Mouse (Mus musculus) spleen, adult 2 months (tissue): ENCODE data around the gene Zbtb17. TPM values are rescaled to one million over a fixed set of nuclear protein-coding genes. Genes with fewer than 3 reads are reported as not detected.

ENCODE experiments used
- DNase-seq, 2 experiments: peaks; one replicate each; pipeline versions ENCODE4 v3.0.0 to v3.0.0-alpha.2; 2012 to 2021; ENCODE audit warnings: low spot score in 2 of 2, low read depth in 1 of 2
- H3K27ac ChIP-seq: fragments of 200-500 bp; 2 replicates; pipeline ENCODE4 v1.5.1; 2012; ENCODE audit warnings: low read length, inconsistent platforms; ENCODE audit not compliant: insufficient read depth
- H3K27me3 ChIP-seq: fragments of 200-500 bp; 2 replicates; pipeline ENCODE4 v1.6.1; 2012; ENCODE audit warnings: mild to moderate bottlenecking, moderate library complexity, low read length, inconsistent platforms; ENCODE audit not compliant: control insufficient read depth, insufficient read depth
- H3K36me3 ChIP-seq: fragments of 200-500 bp; 2 replicates; pipeline ENCODE4 v1.6.1; 2012; ENCODE audit warnings: mild to moderate bottlenecking, low read length, inconsistent platforms; ENCODE audit not compliant: control insufficient read depth, insufficient read depth
- H3K4me1 ChIP-seq: fragments of 200-500 bp; 2 replicates; pipeline ENCODE4 v1.6.1; 2011; ENCODE audit warnings: inconsistent platforms; ENCODE audit not compliant: control insufficient read depth, insufficient read depth, insufficient read length
- H3K4me3 ChIP-seq: fragments of 200-500 bp; 2 replicates; pipeline ENCODE4 v1.5.1; 2011; ENCODE audit warnings: mild to moderate bottlenecking, inconsistent platforms; ENCODE audit not compliant: insufficient read depth, insufficient read length; ENCODE audit errors: extremely low read depth
- CTCF ChIP-seq: fragments of 200-500 bp; IDR thresholded peaks from 2 replicates; pipeline ENCODE4 v1.5.1; 2011; ENCODE audit warnings: mild to moderate bottlenecking, inconsistent platforms; ENCODE audit not compliant: insufficient read depth, insufficient read length, insufficient replicate concordance; ENCODE audit errors: extremely low read depth
- POLR2A ChIP-seq: fragments of 200-500 bp; IDR thresholded peaks from 2 replicates; pipeline ENCODE4 v1.6.1; 2011; ENCODE audit warnings: low read depth, low read length, inconsistent platforms
- WGBS: fragments of 180-500 bp; shearing (Covaris S2); methylation state at CpG from one replicate; pipeline ENCODE4 v1.1.7; 2018; 5-methylcytosine and 5-hydroxymethylcytosine counted together
- polyA plus RNA-seq: library from polyadenylated mRNA; depleted of rRNA; stranded (reverse); fragments of >200 nt; gene quantifications from 2 replicates; pipeline ENCODE4 v1.2.3, GENCODE M21; 2012

Gene Zbtb17
- polyA plus RNA-seq, 1 experiment, result 35.0 TPM

DNA sequence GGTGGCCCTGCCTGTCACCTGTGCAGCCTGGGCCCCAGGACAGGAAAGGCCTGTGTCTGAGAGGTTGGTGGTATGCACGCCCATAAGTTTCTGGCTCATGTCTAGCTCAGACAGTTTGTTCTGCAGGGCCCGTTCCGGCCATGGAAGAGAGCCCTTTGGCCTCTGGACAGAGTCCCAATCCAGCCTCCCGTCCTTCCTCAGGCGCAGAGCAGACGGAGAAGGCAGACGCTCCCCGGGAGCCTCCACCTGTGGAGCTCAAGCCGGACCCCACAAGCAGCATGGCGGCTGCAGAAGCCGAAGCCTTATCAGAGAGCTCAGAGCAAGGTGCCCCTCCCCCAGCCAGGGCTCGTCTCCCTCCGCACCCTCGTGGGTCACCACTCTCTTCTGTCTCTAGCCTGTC, 19.0 kb downstream of the Zbtb17 start:
- Histone ChIP-seq H3K4me3 (no peak overlapping the region), H3K27ac (no peak overlapping the region), H3K4me1 (no peaks in the 10 kb centered on the region), H3K27me3 (no peaks in the 10 kb centered on the region), H3K36me3 (peaks cover 59% of the 10 kb centered on the region)
- 90% methylated on average over 14 of the region's 14 CpGs for WGBS
- no peak for DNase-seq
- TF ChIP-seq CTCF (no peak), POLR2A (no peak)

DNA sequence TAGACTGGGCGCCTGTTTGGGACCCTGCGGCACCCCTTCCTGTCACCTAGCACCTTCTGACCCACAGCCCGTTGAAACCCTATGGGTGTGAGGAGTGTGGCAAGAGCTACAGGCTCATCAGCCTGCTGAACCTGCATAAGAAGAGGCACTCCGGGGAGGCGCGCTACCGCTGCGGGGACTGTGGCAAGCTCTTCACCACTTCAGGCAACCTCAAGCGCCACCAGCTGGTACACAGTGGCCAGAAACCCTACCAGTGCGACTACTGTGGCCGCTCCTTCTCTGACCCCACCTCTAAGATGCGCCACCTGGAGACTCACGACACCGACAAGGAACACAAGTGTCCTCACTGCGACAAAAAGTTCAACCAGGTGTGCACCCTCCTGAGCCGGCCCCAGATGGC, 20.3 kb downstream of the Zbtb17 start:
- H3K4me1 ChIP-seq, result no peaks in the 10 kb centered on the region
- H3K4me3 ChIP-seq, result no peak overlapping the region
- TF ChIP-seq POLR2A (no peak), CTCF (no peak)
- no peak for DNase-seq
- H3K27ac ChIP-seq, result no peak overlapping the region
- 94% methylated on average over 16 of the region's 16 CpGs for whole genome bisulfite sequencing
- H3K27me3 ChIP-seq, result no peaks in the 10 kb centered on the region
- H3K36me3 ChIP-seq, result peaks cover 69% of the 10 kb centered on the region

DNA sequence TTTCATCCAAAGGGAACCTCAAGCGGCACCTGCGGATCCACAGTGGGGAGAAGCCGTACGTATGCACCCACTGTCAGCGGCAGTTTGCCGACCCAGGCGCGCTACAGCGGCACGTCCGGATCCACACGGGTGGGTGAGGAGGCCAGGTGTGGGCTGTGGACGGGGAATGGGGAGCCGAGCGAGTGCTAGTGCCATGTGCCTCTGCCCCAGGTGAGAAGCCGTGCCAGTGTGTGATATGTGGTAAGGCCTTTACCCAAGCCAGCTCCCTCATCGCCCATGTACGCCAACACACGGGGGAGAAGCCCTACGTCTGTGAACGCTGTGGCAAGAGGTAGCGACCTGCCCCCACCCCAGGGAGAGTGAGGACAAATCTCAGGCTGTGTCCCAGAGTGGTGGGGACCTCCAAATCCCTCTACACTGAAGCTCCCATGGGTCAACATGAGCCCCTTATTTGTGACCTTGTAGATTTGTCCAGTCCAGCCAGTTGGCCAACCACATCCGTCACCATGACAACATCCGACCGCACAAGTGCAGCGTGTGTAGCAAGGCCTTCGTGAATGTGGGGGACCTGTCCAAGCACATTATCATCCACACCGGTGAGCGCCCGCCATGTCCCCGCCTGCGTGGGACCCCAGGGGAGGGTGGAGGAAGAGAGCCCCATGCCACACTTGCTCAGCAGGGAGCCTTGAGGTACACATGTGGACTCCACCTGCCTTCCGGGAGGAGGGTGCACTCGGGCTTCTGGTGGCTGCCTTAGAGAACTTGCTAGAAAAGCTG, 21.2 kb downstream of the Zbtb17 start:
- no peaks in the 10 kb centered on the region for H3K27me3 ChIP-seq
- WGBS, result 96% methylated on average over 34 of the region's 34 CpGs
- H3K36me3 ChIP-seq, result peaks cover 75% of the 10 kb centered on the region
- no peak for TF ChIP-seq POLR2A
- TF ChIP-seq CTCF, result no peak
- H3K4me1 ChIP-seq, result no peaks in the 10 kb centered on the region
- no peak overlapping the region for H3K27ac ChIP-seq
- H3K4me3 ChIP-seq, result no peak overlapping the region
- no peak for DNase-seq

DNA sequence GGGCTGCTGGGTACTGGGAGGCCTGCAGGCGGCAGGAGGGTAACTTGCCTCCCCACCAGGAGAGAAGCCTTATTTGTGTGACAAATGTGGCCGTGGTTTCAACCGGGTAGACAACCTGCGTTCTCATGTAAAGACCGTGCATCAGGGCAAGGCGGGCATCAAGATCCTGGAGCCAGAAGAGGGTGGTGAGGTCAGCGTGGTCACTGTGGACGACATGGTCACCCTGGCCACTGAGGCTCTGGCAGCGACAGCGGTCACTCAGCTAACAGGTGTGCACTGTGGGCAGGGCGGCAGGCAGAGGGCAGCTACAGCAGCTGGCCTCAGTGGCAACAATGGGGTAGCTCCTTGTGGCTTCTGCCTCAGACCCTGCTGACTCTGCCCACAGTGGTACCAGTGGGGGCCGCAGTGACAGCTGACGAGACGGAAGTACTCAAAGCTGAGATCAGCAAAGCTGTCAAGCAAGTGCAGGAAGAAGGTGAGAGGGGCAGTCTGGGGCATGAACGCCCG, 21.9 kb downstream of the Zbtb17 start:
- WGBS, result 94% methylated on average over 16 of the region's 16 CpGs
- H3K4me1 ChIP-seq, result no peaks in the 10 kb centered on the region
- DNase-seq, result no peak
- H3K27me3 ChIP-seq, result no peaks in the 10 kb centered on the region
- TF ChIP-seq CTCF (no peak), POLR2A (no peak)
- H3K27ac ChIP-seq, result no peak overlapping the region
- no peak overlapping the region for H3K4me3 ChIP-seq
- peaks cover 75% of the 10 kb centered on the region for H3K36me3 ChIP-seq

DNA sequence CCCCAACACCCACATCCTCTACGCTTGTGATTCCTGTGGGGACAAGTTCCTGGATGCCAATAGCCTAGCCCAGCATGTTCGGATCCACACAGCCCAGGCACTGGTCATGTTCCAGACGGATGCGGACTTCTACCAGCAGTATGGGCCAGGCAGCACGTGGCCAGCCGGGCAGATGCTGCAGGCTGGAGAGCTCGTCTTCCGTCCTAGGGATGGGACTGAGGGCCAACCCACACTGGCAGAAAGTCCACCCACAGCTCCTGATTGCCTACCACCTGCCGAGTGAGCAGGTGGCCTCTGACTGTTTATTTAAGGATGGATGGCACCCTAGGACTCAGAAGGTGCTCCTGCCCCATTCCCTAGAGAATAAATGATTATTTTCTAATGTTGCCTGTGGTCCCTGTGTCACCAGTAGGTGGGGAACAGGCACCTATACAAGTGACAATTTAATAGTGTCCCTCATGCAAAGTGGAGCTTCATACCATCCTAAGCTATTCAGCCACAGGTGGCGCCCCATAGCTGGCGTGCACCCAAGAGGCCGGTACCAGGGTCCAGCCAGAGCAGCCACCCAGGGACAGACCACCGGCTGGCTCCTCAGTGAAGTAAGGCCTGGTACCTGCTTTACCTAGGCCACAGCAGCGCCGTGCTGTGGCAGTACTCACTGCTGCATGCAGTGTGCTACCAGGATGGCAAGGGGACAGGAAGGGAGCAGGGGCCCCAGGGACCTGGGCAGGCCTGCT, 22.6 kb downstream of the Zbtb17 start:
- no peak overlapping the region for H3K27ac ChIP-seq
- peaks cover 79% of the 10 kb centered on the region for H3K36me3 ChIP-seq
- no peaks in the 10 kb centered on the region for H3K4me1 ChIP-seq
- H3K27me3 ChIP-seq, result no peaks in the 10 kb centered on the region
- no peak overlapping the region for H3K4me3 ChIP-seq
- DNase-seq, result no peak
- WGBS, result 94% methylated on average over 15 of the region's 15 CpGs
- TF ChIP-seq CTCF, result no peak
- no peak for TF ChIP-seq POLR2A

DNA sequence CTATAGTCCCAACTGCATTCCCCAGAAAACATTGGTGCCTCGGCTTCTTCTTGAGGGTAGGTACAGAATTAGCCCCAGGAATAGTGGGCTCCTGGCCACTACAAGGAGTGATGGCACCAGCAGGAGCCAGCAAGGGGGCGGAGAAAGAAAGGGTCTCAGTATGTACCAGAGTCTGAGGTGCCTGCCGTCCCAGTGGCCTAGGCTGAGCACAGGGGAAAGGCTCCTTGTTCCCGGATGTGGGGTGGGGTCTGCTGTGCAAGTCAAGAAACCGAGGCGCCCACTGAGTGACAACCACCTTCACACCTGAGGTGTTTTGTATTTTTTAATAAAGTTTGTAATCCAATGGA, 23.1 kb downstream of the Zbtb17 start:
- H3K36me3 ChIP-seq, result peaks cover 82% of the 10 kb centered on the region
- H3K4me3 ChIP-seq, result no peak overlapping the region
- 91% methylated on average over 6 of the region's 6 CpGs for WGBS
- TF ChIP-seq CTCF (no peak), POLR2A (no peak)
- no peak overlapping the region for H3K27ac ChIP-seq
- no peaks in the 10 kb centered on the region for H3K27me3 ChIP-seq
- DNase-seq, result no peak
- H3K4me1 ChIP-seq, result no peaks in the 10 kb centered on the region

DNA sequence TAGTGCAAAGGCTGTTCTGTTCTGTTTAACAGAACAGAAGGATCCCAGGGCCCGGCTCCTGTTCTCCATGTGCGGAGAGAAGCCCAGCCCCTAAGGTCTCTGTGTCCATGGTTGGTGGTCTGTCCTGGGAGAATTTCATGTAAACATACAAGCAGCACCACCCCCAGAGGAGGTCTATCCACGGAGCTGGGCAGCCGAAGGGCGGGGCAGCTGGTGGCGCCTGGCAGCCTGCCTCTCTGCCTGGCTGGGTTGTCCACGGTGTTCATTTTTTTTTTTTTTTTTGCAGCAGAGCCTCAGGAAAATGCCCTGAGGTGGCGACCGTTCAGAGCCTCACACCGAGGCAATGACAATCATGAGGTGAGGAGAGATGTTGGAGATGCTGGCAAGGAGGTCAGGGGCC, 24.1 kb downstream of the Zbtb17 start:
- TF ChIP-seq CTCF, result no peak
- TF ChIP-seq POLR2A, result no peak
- no peak overlapping the region for H3K4me3 ChIP-seq
- no peaks in the 10 kb centered on the region for H3K27me3 ChIP-seq
- peaks cover 82% of the 10 kb centered on the region for H3K36me3 ChIP-seq
- 79% methylated on average over 10 of the region's 10 CpGs for WGBS
- H3K4me1 ChIP-seq, result no peaks in the 10 kb centered on the region
- DNase-seq, result no peak
- H3K27ac ChIP-seq, result no peak overlapping the region
